Mouse (Mus musculus) cerebellum, adult 2 months (tissue): ENCODE measurements around the gene Dner.

Experiments used
- CTCF ChIP-seq: fragments of 200-500 bp; IDR thresholded peaks from 2 replicates; pipeline ENCODE4 v1.5.1; 2011; ENCODE audit warnings: low read depth, mild to moderate bottlenecking, control low read depth, low read length, moderate library complexity, borderline replicate concordance; ENCODE audit not compliant: insufficient read depth
- POLR2A ChIP-seq: fragments of 200-500 bp; IDR thresholded peaks from 2 replicates; pipeline ENCODE4 v1.6.1; 2011; ENCODE audit warnings: low read length, control low read depth, borderline replicate concordance; ENCODE audit not compliant: insufficient read depth

GRCm38 (mm10) chr1:84467664-84468063, 228.4 kb downstream of the Dner start:
- TF ChIP-seq POLR2A, result no peak
- TF ChIP-seq CTCF, result no peak
